Mouse (Mus musculus) left cerebral cortex, postnatal 36 days (tissue): ENCODE results near the gene Vsig2. TPM values are rescaled to one million over a fixed set of nuclear protein-coding genes. Genes with fewer than 3 reads are reported as not detected.

Experiments
- DNase-seq, 2 experiments: peaks; one replicate each; pipeline ENCODE4 v3.0.0; 2021 to 2022; ENCODE audit warnings: low spot score in 2 of 2, mixed read lengths in 1 of 2
- intact Hi-C: fragments of 180-260 bp; cut with DNase I; formaldehyde crosslinking; loops from one replicate; pipeline ENCODE4 v1.15.1; 2025
- total RNA-seq, 2 experiments: library from RNA; stranded (reverse); gene quantifications; 2 replicates each; pipeline ENCODE4 v1.2.3; 2021

Vsig2 gene
- total RNA-seq, 2 experiments from 2014 or later = 1.4 to 4.1 TPM

GRCm38 (mm10) chr9:37552536-37553293 is 13.7 kb downstream of the Vsig2 start, which contains the start of gene Nrgn:
Gene Nrgn, minus strand, starts transcription at chr9:37552904.
- intact Hi-C loops = loop anchor here (2.0 to 5.0 kb wide), 3 partner anchors 24 to 380 kb away; no protein-coding TSS in a partner anchor
- DNase-seq = peak; percentile 88 to 91

DNA sequence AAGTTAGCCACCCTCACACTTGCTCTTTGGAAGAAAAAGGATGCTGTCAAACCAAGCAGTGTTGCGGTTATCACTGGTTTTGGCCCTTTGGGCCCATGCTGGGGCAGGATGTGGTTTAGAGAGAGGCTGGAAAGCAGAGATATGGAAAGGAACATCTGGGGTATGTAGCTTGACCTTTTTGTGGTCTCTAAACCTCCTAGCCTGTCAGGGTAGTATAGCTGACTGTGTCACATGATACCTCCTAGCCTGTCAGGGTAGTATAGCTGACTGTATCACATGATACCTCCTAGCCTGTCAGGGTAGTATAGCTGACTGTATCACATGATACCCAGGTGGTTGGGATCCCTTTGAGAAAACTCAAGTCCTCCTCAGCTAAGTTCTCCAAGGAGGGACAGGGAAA is 15.2 kb downstream of the Vsig2 start:
- no peak for DNase-seq
- intact Hi-C loops = loop anchor here (2.0 to 5.0 kb wide), 2 partner anchors 15 to 378 kb away; no protein-coding TSS in a partner anchor

GRCm38 (mm10) chr9:37554838-37555748 is 16.0 kb downstream of the Vsig2 start, which contains the start of gene Siae:
Gene Siae, plus strand, starts transcription at chr9:37555698.
- intact Hi-C loops = loop anchor here (2.0 to 5.0 kb wide), 2 partner anchors 14 to 377 kb away; no protein-coding TSS in a partner anchor
- DNase-seq = peak in 1 of 2 experiments; percentile 72

GRCm38 (mm10) chr9:37556366-37556765 is 17.3 kb downstream of the Vsig2 start:
- intact Hi-C loops = no loop called here
- peak in 1 of 2 experiments; percentile 54 for DNase-seq

- DNase-seq = no peak
- intact Hi-C loops = no loop called here
Observed at GRCm38 (mm10) chr9:37560617-37561016, 21.6 kb downstream of the Vsig2 start.

DNA sequence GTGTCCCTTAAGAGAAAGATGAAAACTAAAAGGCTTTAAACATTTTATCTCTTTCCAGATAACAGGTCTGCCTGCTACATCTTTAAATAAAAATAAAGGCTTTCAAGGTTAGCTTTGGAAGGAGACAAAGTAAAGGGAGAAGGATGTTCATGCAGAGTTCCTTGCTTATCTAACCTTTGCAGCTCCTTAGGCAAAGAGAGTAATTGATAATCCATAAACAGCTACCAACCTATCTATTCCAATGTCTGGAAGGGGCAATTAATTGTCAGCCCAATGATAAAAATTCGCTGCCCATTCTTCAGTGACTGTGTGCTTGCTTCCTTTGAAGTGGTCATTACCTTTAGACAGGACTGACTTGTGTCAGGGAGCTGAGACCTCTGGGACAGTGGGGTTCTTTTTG is 24.8 kb downstream of the Vsig2 start:
- DNase-seq = no peak
- intact Hi-C loops = no loop called here

- intact Hi-C loops = no loop called here
- no peak for DNase-seq
Observed at GRCm38 (mm10) chr9:37567019-37567418, 28.0 kb downstream of the Vsig2 start.

GRCm38 (mm10) chr9:37567454-37567853 is 28.4 kb downstream of the Vsig2 start:
- intact Hi-C loops = no loop called here
- DNase-seq = no peak

DNA sequence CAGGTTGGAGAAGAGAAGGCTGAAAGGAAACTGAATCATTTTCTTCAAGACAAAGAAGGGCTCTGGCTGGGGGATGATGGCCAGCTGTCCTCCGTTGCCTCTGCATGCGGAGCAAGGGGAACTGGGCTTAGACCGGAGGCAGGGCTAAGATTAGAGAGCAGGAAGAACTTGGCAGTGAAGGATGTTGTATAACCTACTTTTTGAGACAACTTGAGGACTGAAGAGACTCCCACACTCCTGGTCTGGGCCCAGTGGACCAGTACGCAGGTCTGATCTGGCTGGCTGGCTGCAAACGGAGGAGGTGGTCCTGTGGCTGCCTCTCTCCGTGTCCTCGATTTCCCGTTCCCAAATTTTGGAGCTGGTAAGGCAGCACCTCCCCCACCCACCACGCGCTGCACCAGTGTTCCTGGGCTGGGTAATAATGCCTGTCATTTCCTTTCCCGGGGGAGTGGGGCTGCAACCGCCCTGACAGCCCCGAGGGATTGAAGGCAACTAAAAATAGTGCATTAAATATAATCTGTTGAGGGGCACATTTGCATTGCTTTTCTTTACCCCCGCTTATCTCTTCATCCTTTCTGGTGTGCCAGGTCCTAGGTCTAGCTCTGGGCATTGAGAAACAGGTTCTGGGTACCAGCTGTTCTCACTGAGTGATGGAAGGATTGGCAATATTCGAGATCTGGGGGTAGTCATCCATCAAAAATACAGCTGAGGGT is 29.0 kb downstream of the Vsig2 start:
- intact Hi-C loops = loop anchor here (2.0 kb wide), 1 partner anchor 13 kb away; the partner anchor contains the start of gene Siae
- peak; percentile 78 to 86 for DNase-seq

- intact Hi-C loops = loop anchor here (2.0 kb wide), 1 partner anchor 14 kb away; the partner anchor contains the start of gene Siae
- DNase-seq = no peak
Observed at GRCm38 (mm10) chr9:37568605-37569214, 29.7 kb downstream of the Vsig2 start.

GRCm38 (mm10) chr9:37569231-37569835 is 30.3 kb downstream of the Vsig2 start:
- intact Hi-C loops = loop anchor here (2.0 kb wide), 1 partner anchor 15 kb away; the partner anchor contains the start of gene Siae
- no peak for DNase-seq

- no peak for DNase-seq
- intact Hi-C loops = no loop called here
Observed at GRCm38 (mm10) chr9:37572204-37572876, 33.3 kb downstream of the Vsig2 start.

DNA sequence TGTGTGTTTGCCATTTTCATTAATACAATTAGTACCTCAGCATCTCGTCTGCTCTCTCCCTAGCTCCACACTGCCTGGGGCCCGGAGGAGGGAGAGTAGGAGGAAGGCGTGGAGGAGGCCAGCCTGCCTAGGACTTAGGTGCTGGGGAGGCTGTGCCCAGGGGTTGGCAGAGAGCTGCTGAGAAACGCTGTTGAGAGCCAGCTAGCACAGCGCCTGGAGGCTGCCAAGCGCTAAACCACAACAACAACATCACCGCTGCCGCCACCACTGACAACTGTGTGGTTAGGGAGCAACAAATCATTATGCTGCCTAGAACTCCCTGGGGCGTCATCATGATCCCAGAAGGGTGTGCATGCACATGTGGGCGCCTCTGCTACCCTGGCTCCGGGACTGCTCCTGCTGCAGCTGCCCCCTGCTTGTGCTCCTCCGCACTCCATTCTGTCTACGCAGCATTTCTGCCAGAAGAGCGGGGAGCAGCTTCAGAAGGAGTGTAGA is 37.4 kb downstream of the Vsig2 start:
- intact Hi-C loops = loop anchor here (2.0 to 5.0 kb wide), 2 partner anchors 24 to 36 kb away; partner anchors contain the start of genes Nrgn and Spa17
- peak; percentile 68 to 73 for DNase-seq

DNA sequence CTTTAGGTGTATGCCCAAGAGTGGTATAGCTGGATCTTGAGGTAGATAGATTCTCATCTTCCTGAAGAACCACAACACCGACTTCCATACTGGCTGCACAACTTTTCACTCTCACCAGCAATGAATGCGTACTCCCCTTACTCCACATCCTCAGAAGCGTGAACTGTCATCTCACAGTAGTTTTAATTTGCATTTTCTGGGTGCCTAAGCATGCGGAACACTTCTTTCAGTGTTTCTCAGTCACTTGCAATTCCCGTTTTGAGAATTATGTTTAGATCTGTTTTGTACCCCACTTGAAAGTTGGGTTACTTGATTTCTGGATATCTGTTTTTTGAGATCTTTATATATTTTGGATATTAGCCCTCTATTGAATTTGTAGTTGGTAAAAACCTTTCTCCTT is 44.5 kb downstream of the Vsig2 start:
- intact Hi-C loops = no loop called here
- DNase-seq = no peak

DNA sequence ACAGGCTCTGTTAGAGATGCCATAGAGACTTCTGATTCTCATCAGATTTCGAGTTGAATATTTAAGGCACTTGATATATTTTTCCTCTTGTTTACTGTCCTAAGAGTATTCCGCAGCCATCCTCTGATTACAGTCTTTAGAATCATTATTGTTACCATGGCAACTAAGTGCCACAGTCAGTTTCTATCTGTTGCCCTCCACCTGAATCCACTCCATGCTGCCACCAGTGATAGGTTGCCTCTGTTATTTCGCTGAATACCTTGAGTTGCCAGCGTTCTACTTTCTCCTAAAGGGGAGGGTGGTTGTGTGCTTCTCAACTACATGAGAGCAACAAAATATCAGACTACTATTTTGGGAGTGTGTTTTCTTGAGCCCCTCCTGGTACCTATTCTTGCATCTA is 47.7 kb downstream of the Vsig2 start:
- intact Hi-C loops = no loop called here

DNA sequence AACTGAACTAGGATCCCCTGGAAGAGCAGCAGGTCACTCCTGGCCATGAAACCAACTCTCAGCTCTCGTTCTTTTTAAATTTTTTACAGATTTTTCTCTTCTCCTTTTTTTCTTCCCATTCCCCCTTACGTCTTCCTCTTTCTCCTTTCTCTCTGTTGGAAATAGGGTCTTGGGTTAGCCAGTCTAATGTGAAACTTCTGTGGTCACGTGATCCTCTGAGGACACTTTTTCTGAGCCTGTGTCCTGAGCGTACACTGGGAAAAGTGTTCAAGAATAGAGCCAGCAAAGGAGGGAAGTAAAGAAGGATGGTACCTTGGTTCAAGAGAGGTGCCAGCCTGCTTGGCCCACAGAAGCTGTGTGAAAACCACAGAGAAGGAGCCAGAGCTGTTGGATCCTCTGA is 51.3 kb downstream of the Vsig2 start:
- intact Hi-C loops = no loop called here
- no peak for DNase-seq

More for the DNA sequence above, 47.7 kb downstream of the Vsig2 start:
- DNase-seq = no peak

GRCm38 (mm10) chr9:37592025-37592424 is 53.0 kb downstream of the Vsig2 start:
- intact Hi-C loops = no loop called here
- DNase-seq = no peak

GRCm38 (mm10) chr9:37592633-37593032 is 53.6 kb downstream of the Vsig2 start:
- no peak for DNase-seq
- intact Hi-C loops = no loop called here
